Mouse (Mus musculus) B cell, adult 62 days (primary cell): ENCODE data around the gene Pycr1. TPM values are rescaled to one million over a fixed set of nuclear protein-coding genes. Genes with fewer than 3 reads are reported as not detected.

ENCODE experiments used
- total RNA-seq: library from RNA; stranded (reverse); gene quantifications from 4 replicates; pipeline ENCODE4 v1.2.4, GENCODE M21; 2023

Gene Pycr1
- total RNA-seq: 0.81 to 4.3 TPM (median 1.4 TPM) in 4 replicates

DNA sequence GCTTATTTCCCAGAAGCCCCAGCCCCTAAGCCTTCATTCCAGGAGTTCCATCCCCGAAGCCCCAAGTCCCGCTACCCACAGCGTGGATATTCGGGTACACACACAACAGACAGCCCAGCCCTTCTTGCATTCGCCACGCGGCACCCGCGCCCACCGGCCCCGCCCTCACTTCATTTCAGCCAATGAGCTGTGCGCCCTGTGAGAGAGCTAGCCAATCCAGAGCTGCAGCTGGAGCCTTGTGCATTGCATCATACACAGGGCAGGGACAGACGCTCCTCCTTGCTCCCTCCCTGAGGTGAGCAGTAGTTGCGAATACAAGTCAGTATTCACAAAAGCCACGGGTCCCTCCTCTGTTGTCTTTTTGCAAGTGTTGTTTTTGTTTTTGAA lies at the start of gene Pycr1:
Gene Pycr1, minus strand, starts transcription at position 169 of the 387 bp plus-strand sequence.

GRCm38 (mm10) chr11:120672687-120673593 lies 29.4 kb upstream of the Pycr1 start, which contains the start of gene Aspscr1:
TSS of gene Aspscr1 (plus strand) at chr11:120672973.

DNA sequence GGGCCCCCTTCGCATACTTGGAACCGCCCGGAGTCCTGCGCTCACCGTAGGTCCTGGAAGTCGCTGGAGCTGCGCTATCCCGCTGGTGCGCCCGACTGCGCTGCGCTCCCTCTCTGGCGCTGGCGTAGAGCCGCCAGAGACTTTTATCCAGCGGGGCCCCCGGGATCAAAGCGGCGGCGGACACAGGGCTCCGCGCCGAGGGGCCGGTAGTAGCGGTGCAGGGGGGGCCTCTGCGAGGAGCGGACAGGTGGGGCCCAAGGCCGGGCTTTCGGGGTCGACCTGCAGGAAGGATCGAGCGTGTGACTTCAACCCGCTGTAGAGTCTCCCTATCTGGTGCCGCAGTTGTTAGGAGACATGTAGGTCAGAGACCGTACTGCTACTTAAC lies 17.5 kb upstream of the Pycr1 start, which contains the start of gene Notum:
Gene Notum, minus strand, starts transcription at position 100 of the 385 bp plus-strand sequence.

GRCm38 (mm10) chr11:120648001-120648476 lies 4.5 kb upstream of the Pycr1 start, which contains the start of gene Myadml2:
TSS of gene Myadml2 (minus strand) at chr11:120648158.

DNA sequence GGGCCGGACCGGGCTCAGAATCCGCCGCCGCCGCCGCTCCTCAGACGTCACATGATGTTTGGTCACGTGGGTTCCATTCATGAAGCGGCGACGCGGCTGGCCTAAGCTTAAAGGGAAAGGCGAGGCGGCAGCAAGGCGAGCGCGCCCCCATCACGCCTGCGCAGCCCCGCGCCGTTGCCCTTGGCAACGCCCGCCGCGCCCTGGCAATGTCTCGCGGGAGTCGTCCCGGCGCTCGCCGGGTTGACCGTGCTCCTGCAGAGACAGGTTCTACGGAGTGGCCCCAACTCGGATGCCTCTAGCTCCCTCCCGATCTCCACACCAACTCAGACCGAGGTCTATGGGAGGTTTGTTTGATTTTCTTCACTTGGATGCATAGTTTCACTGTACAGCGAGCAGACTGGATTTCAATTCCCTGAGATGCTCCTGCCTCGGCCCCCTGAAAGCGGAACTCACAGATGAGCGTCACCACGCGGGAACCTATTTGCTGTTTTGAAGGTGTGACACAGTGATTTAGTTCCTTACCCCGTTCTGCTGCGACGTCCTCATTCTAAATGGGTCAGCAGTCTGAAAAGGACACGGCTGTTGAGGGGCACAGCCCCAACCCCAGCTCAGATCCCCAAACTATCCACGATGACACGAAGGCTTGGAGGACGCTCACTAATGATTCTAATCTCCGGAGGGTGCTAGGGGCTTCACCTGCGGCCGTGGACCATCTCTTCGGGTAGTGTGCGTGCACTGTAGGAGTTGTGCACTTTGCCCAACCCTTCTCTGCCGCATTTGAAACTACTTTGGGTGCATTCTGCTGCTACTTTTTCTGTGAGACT lies 9.8 kb downstream of the Pycr1 start, which contains the start of gene Mafg:
Gene Mafg, minus strand, starts transcription at position 81 of the 824 bp plus-strand sequence.

DNA sequence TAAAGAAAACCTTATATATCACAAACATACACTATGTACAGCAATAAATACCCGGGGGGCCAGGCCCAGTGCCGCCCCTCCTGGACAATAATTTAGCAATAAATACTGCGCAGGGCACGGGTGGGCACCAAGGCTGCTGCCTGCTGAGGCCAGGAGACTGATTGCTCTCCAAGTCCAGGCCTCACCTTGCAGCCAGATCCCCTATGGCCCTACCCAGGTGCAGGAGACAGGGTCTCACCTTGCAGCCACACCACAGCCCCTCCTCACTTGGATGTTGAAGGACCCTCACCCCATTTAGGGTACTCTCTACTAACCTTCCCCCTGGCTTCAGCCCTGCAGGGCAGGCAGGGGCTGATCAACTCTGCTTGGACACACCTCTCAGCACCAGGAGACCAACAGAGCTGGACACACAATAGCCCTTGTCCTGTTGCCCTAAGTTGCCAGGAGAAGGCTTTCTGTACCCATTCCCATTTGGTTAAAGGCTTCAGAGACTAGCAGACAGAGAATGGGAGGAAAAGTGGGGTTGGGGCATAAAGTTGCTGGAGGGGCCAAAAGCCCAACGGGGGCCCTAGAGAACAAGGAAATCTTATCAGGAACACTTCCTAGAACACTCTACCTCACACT lies 18.3 kb downstream of the Pycr1 start, which contains the start of gene Sirt7:
Gene Sirt7, minus strand, starts transcription at position 89 of the 624 bp plus-strand sequence.

DNA sequence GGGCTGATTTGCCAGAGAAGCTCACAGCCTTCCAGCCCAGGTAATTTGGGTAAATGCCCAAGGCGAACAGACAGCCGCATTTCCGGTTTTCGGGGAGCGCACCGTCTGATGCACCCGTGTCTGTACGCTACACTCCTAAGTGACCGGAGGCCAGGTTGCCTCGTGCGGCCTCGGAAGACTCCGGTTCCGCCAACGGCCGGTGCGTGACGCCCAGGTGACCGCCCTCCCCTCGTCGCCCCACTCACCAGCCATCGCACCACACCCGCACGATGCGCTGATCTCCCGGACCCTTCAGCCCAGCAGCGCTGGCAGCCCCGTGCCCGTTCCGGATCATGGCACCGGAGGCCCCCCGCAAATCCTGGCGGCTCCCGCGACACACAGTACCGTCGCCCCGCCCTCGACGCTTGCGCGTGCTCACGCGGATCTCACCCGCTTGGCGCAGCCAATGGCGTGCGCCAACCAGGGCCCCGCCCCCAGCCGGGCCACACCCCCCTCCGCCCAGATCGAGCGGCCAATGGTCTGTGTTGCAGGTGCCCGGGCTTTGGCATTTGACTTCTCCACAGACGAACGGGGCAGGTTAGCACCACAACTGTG lies 26.0 kb downstream of the Pycr1 start, which contains the start of gene Pcyt2:
Gene Pcyt2, minus strand, starts transcription at position 418 of the 594 bp plus-strand sequence.

DNA sequence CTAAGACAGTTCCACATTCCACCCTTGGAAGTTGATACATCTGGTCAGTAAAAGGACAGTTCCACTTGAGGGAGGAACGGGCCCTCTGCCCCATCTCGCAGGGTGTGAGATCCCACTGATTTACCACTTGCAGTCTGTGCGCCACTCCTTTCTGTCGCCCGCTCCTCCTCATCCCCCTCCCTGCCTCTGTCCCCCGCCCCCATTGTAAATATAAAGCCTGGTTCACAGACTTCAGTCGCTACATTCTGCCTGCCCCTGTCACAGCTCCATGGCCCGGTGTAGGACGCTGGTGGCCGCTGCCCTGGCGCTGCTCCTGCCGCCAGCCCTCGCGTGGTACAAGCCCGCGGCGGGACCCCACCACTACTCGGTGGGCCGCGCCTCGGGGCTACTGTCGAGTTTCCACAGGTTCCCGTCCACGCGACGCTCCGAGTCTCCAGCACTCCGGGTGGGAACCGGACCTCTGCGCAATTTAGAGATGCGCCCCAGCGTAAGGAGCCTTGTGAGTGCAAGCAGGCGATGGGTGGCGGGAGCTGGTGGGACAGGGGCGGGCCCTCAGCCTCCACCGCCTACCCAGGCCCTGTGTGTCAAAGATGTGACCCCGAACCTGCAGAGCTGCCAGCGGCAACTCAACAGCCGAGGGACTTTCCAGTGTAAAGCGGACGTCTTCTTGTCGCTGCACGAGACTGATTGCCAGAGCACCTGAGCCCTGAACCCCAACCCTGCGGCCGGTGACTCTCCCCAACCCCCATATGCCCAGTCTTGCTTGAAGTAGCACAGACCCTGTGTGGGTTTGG lies 35.1 kb downstream of the Pycr1 start, which contains the start of gene Npb:
Gene Npb, plus strand, starts transcription at position 237 of the 794 bp plus-strand sequence.

GRCm38 (mm10) chr11:120598283-120598989 lies 45.1 kb downstream of the Pycr1 start, which contains the start of the genes Alyref and Anapc11:
TSS of gene Alyref (minus strand) at chr11:120598365.
TSS of gene Anapc11 (plus strand) at chr11:120598421.

Other genes starting within 250 kb of the Pycr1 start
- 65.3 to 69.1 TPM (median 67.1 TPM) in 4 replicates for gene Nploc4, start 206.1 kb downstream of the Pycr1 start, total RNA-seq
- 0.69 to 24.1 TPM in 2 of 4 replicates, not detected in the others for gene Tspan10, start 201.1 kb downstream of the Pycr1 start, total RNA-seq
- gene Pde6g, start 190.3 kb downstream of the Pycr1 start, total RNA-seq: 0.88 TPM in 1 of 4 replicates, not detected in the others
- gene Oxld1, start 185.7 kb downstream of the Pycr1 start, total RNA-seq: 4.3 to 7.5 TPM (median 4.8 TPM) in 4 replicates
- 28.8 to 40.2 TPM (median 32.1 TPM) in 4 replicates for gene Ccdc137, start 185.7 kb downstream of the Pycr1 start, total RNA-seq
- gene Arl16, start 176.2 kb downstream of the Pycr1 start, total RNA-seq: 4.9 to 14.4 TPM (median 11.7 TPM) in 4 replicates
- gene Mrpl12, start 159.2 kb downstream of the Pycr1 start, total RNA-seq: 31.5 to 40.7 TPM (median 34.0 TPM) in 4 replicates
- gene Slc25a10, start 151.9 kb downstream of the Pycr1 start, total RNA-seq: 12.3 to 14.2 TPM (median 13.2 TPM) in 4 replicates
- gene Gcgr, start 113.1 kb downstream of the Pycr1 start, total RNA-seq: not detected in 4 replicates
- gene Mcrip1, start 94.0 kb downstream of the Pycr1 start, total RNA-seq: 38.2 to 45.1 TPM (median 40.3 TPM) in 4 replicates
- not detected in 4 replicates for gene Ppp1r27, start 92.6 kb downstream of the Pycr1 start, total RNA-seq
- gene P4hb, start 70.5 kb downstream of the Pycr1 start, total RNA-seq: 147 to 174 TPM (median 161 TPM) in 4 replicates
- gene Arhgdia, start 62.1 kb downstream of the Pycr1 start, total RNA-seq: 511 to 532 TPM (median 521 TPM) in 4 replicates
- gene Alyref, start 45.4 kb downstream of the Pycr1 start, total RNA-seq: 140 to 161 TPM (median 155 TPM) in 4 replicates
- 39.9 to 45.2 TPM (median 44.4 TPM) in 4 replicates for gene Anapc11, start 45.3 kb downstream of the Pycr1 start, total RNA-seq
- not detected in 4 replicates for gene Npb, start 35.3 kb downstream of the Pycr1 start, total RNA-seq
- gene Pcyt2, start 25.8 kb downstream of the Pycr1 start, total RNA-seq: 101 to 110 TPM (median 102 TPM) in 4 replicates
- gene Sirt7, start 18.5 kb downstream of the Pycr1 start, total RNA-seq: 95.8 to 118 TPM (median 106 TPM) in 4 replicates
- 66.1 to 75.4 TPM (median 73.7 TPM) in 4 replicates for gene Mafg, start 10.2 kb downstream of the Pycr1 start, total RNA-seq
- gene Myadml2, start 4.4 kb upstream of the Pycr1 start, total RNA-seq: 1.5 to 2.0 TPM in 2 of 4 replicates, not detected in the others
- gene Notum, start 17.4 kb upstream of the Pycr1 start, total RNA-seq: not detected in 4 replicates
- 95.9 to 114 TPM (median 110 TPM) in 4 replicates for gene Aspscr1, start 29.2 kb upstream of the Pycr1 start, total RNA-seq
- gene Cenpx, start 70.0 kb upstream of the Pycr1 start, total RNA-seq: 26.6 to 39.0 TPM (median 29.3 TPM) in 4 replicates
- 36.7 to 47.4 TPM (median 37.6 TPM) in 4 replicates for gene Lrrc45, start 70.2 kb upstream of the Pycr1 start, total RNA-seq
- 0.86 TPM in 1 of 4 replicates, not detected in the others for gene Rac3, start 77.7 kb upstream of the Pycr1 start, total RNA-seq
- 13.4 to 18.0 TPM (median 16.8 TPM) in 4 replicates for gene Dcxr, start 83.5 kb upstream of the Pycr1 start, total RNA-seq
- gene Cbr2, start 88.3 kb upstream of the Pycr1 start, total RNA-seq: not detected in 4 replicates
- 33.4 to 46.4 TPM (median 42.5 TPM) in 4 replicates for gene Hmga1b, start 119.0 kb upstream of the Pycr1 start, total RNA-seq
- 12.1 to 16.6 TPM (median 12.6 TPM) in 4 replicates for gene Rfng, start 140.4 kb upstream of the Pycr1 start, total RNA-seq
- 70.3 to 87.1 TPM (median 75.6 TPM) in 4 replicates for gene Gps1, start 140.5 kb upstream of the Pycr1 start, total RNA-seq
- 49.8 to 57.3 TPM (median 53.2 TPM) in 4 replicates for gene Dus1l, start 152.6 kb upstream of the Pycr1 start, total RNA-seq
- gene Fasn, start 180.8 kb upstream of the Pycr1 start, total RNA-seq: 117 to 130 TPM (median 124 TPM) in 4 replicates